Mouse (Mus musculus): ENCODE results near the gene Atrx.

- TF ChIP-seq CTCF (IDR thresholded peaks at IDR 0.05; ENCODE audit: low read depth) (no peak), EP300 (IDR thresholded peaks at IDR 0.05; ENCODE audit: low read depth) (no peak)
These were observed 4.7 kb downstream of the Atrx start for GRCm38 (mm10) chrX:105924326-105925070.

Measured in liver, embryonic 14.5 days (tissue).